Mouse (Mus musculus): ENCODE data around the gene Cd180. TPM values are rescaled to one million over a fixed set of nuclear protein-coding genes. Genes with fewer than 3 reads are reported as not detected.
A peak's percentile ranks its signal among the peaks of the same experiment; 100 is the strongest.

The Cd180 gene
- 25.0 and 31.6 TPM in 2 replicates for polyA plus RNA-seq (2012; rRNA removed)

GRCm38 (mm10) chr13:102693341-102693801 lies at the start of gene Cd180:
Cd180 (plus strand) TSS chr13:102693558.
- TF ChIP-seq CTCF (IDR thresholded peaks at IDR 0.05; ENCODE audit: extremely low read depth, insufficient read depth, insufficient read length, insufficient replicate concordance), result no peak
- no peak for TF ChIP-seq POLR2A (IDR thresholded peaks at IDR 0.05; ENCODE audit: low read depth, low read length)
- Histone ChIP-seq H3K4me1 (ENCODE audit: control insufficient read depth, insufficient read depth, insufficient read length) (peaks cover 23% of the 10 kb centered on the region), H3K27me3 (ENCODE audit: control insufficient read depth, insufficient read depth, low read length) (no peaks in the 10 kb centered on the region), H3K4me3 (ENCODE audit: extremely low read depth, insufficient read depth, insufficient read length) (peak within 1 kb of the TSS; percentile 77), H3K36me3 (ENCODE audit: control insufficient read depth, insufficient read depth, low read length) (no peaks in the 10 kb centered on the region; the same call in 1 of the 2 replicates), H3K27ac (ENCODE audit: insufficient read depth, low read length) (peak within 1 kb of the TSS; percentile 96)
- 5% methylated on average over 8 of the region's 8 CpGs for whole genome bisulfite sequencing
- peak; percentile 62 to 79 for DNase-seq (ENCODE audit: low read depth in 1 of 2, low spot score in 2 of 2)

GRCm38 (mm10) chr13:102644344-102644743 lies 49.0 kb upstream of the Cd180 start:
- no peak for DNase-seq (ENCODE audit: low read depth in 1 of 2, low spot score in 2 of 2)
- Histone ChIP-seq H3K27ac (ENCODE audit: insufficient read depth, low read length) (no peak overlapping the region), H3K4me3 (ENCODE audit: extremely low read depth, insufficient read depth, insufficient read length) (no peak overlapping the region), H3K27me3 (ENCODE audit: control insufficient read depth, insufficient read depth, low read length) (no peaks in the 10 kb centered on the region), H3K4me1 (ENCODE audit: control insufficient read depth, insufficient read depth, insufficient read length) (no peaks in the 10 kb centered on the region; the same call in 1 of the 2 replicates), H3K36me3 (ENCODE audit: control insufficient read depth, insufficient read depth, low read length) (no peaks in the 10 kb centered on the region)
- 82% methylated on average over 8 of the region's 8 CpGs for WGBS
- TF ChIP-seq POLR2A (IDR thresholded peaks at IDR 0.05; ENCODE audit: low read depth, low read length) (no peak), CTCF (IDR thresholded peaks at IDR 0.05; ENCODE audit: extremely low read depth, insufficient read depth, insufficient read length, insufficient replicate concordance) (no peak)

- Histone ChIP-seq H3K4me1 (ENCODE audit: control insufficient read depth, insufficient read depth, insufficient read length) (no peaks in the 10 kb centered on the region; the same call in 1 of the 2 replicates), H3K36me3 (ENCODE audit: control insufficient read depth, insufficient read depth, low read length) (no peaks in the 10 kb centered on the region), H3K27me3 (ENCODE audit: control insufficient read depth, insufficient read depth, low read length) (no peaks in the 10 kb centered on the region), H3K27ac (ENCODE audit: insufficient read depth, low read length) (no peak overlapping the region), H3K4me3 (ENCODE audit: extremely low read depth, insufficient read depth, insufficient read length) (no peak overlapping the region)
- no peak for TF ChIP-seq POLR2A (IDR thresholded peaks at IDR 0.05; ENCODE audit: low read depth, low read length)
- TF ChIP-seq CTCF (IDR thresholded peaks at IDR 0.05; ENCODE audit: extremely low read depth, insufficient read depth, insufficient read length, insufficient replicate concordance), result peak; percentile 40; the same call in 1 of the 2 replicates
- 24% methylated on average over 17 of the region's 17 CpGs for WGBS
- DNase-seq (ENCODE audit: low read depth in 1 of 2, low spot score in 2 of 2), result peak in 1 of 2 experiments; percentile 32
Measured at GRCm38 (mm10) chr13:102644789-102645551, 48.4 kb upstream of the Cd180 start.

- 77% methylated on average over 10 of the region's 10 CpGs for WGBS
- TF ChIP-seq CTCF (IDR thresholded peaks at IDR 0.05; ENCODE audit: extremely low read depth, insufficient read depth, insufficient read length, insufficient replicate concordance) (no peak), POLR2A (IDR thresholded peaks at IDR 0.05; ENCODE audit: low read depth, low read length) (no peak)
- no peaks in the 10 kb centered on the region for H3K27me3 ChIP-seq (ENCODE audit: control insufficient read depth, insufficient read depth, low read length)
- H3K36me3 ChIP-seq (ENCODE audit: control insufficient read depth, insufficient read depth, low read length), result no peaks in the 10 kb centered on the region
- no peak overlapping the region for H3K4me3 ChIP-seq (ENCODE audit: extremely low read depth, insufficient read depth, insufficient read length)
- H3K4me1 ChIP-seq (ENCODE audit: control insufficient read depth, insufficient read depth, insufficient read length), result no peaks in the 10 kb centered on the region; the same call in 1 of the 2 replicates
- no peak overlapping the region for H3K27ac ChIP-seq (ENCODE audit: insufficient read depth, low read length)
- DNase-seq (ENCODE audit: low read depth in 1 of 2, low spot score in 2 of 2), result no peak
Measured at GRCm38 (mm10) chr13:102646271-102646771, 47.0 kb upstream of the Cd180 start.

DNA sequence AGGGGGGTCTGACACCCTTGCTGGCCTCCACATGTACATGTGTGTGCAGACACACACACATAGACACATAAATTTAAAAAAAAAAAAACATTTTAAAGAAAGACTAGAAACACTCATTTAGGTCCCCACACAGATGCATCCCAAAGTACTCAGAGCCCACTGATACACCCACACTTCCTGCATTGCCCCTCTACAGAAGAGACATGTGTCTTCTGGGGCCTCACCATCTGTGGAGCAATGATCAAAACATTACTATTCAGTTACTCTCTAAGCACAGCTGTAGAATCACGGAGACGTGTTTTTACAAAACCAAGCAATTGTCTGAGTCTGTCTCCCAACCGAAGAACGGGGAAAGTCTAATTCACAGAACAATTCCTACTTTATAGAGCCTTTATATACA lies 45.8 kb upstream of the Cd180 start:
- Histone ChIP-seq H3K4me3 (ENCODE audit: extremely low read depth, insufficient read depth, insufficient read length) (no peak overlapping the region), H3K4me1 (ENCODE audit: control insufficient read depth, insufficient read depth, insufficient read length) (no peaks in the 10 kb centered on the region; the same call in 1 of the 2 replicates), H3K27ac (ENCODE audit: insufficient read depth, low read length) (no peak overlapping the region), H3K36me3 (ENCODE audit: control insufficient read depth, insufficient read depth, low read length) (no peaks in the 10 kb centered on the region), H3K27me3 (ENCODE audit: control insufficient read depth, insufficient read depth, low read length) (no peaks in the 10 kb centered on the region)
- 28% methylated on average over 4 of the region's 4 CpGs for WGBS
- TF ChIP-seq CTCF (IDR thresholded peaks at IDR 0.05; ENCODE audit: extremely low read depth, insufficient read depth, insufficient read length, insufficient replicate concordance) (no peak), POLR2A (IDR thresholded peaks at IDR 0.05; ENCODE audit: low read depth, low read length) (no peak)
- no peak for DNase-seq (ENCODE audit: low read depth in 1 of 2, low spot score in 2 of 2)

DNA sequence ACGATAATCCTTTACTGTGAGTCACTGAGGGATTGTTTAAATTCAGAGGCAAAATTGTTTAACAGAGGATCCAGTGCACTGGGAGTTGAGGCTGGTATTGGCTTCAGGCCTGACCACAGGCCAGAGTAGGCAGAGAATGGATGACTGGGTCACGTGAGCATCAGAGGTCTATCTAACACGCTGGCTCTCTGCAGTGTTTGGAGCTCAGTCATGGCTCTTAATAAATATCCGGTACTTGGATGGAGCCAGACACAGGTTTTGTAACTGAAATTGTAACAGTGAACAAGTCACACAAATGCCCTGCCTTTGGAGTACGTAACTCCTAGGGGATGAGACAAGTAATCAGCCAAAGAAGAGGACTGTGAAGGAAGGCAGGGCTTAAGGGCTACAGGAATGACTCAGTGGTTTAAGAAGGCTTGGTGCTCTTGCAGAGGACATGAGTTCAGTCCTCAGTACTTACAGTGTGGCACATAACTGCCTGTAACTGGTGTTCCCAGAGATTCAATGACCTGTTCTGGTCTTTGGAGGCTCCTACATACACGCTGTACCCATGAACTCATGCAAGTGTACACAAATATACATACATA lies 41.0 kb upstream of the Cd180 start:
- 83% methylated on average over 6 of the region's 6 CpGs for WGBS
- H3K36me3 ChIP-seq (ENCODE audit: control insufficient read depth, insufficient read depth, low read length), result no peaks in the 10 kb centered on the region
- TF ChIP-seq POLR2A (IDR thresholded peaks at IDR 0.05; ENCODE audit: low read depth, low read length) (no peak), CTCF (IDR thresholded peaks at IDR 0.05; ENCODE audit: extremely low read depth, insufficient read depth, insufficient read length, insufficient replicate concordance) (no peak)
- no peak overlapping the region for H3K27ac ChIP-seq (ENCODE audit: insufficient read depth, low read length)
- no peak overlapping the region for H3K4me3 ChIP-seq (ENCODE audit: extremely low read depth, insufficient read depth, insufficient read length)
- H3K27me3 ChIP-seq (ENCODE audit: control insufficient read depth, insufficient read depth, low read length), result no peaks in the 10 kb centered on the region
- H3K4me1 ChIP-seq (ENCODE audit: control insufficient read depth, insufficient read depth, insufficient read length), result no peaks in the 10 kb centered on the region
- no peak for DNase-seq (ENCODE audit: low read depth in 1 of 2, low spot score in 2 of 2)

Data from spleen, adult 2 months (tissue).